Mouse (Mus musculus): ENCODE measurements around the gene Prkd1.

Prkd1 gene

DNA sequence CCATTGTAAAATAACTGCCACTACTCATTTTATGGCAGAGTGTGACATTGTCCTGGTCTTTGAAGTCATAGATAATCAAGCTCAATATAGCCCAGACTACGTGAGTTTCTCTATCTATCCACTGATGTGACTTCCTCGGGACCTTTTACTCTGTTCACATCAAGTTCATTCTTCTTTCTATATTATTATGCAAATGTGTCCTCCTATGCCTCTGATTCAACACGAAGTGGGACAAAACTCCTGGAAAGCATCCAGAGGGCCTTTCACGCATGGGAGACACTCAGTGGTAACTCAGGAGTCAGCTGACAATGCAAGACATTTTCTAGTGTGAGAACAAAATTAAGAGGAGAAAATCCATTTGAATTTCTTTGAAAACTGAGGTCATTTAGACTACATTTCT lies 315.7 kb downstream of the Prkd1 start:
- Histone ChIP-seq H3K36me3 (ENCODE audit: control insufficient read depth, insufficient read depth, low read length, poor library complexity, severe bottlenecking) (no peaks in the 10 kb centered on the region), H3K27me3 (ENCODE audit: control insufficient read depth, insufficient read depth, low read length, poor library complexity, severe bottlenecking) (no peaks in the 10 kb centered on the region)
- no peak for DNase-seq (ENCODE audit: low read depth, low spot score)

GRCm38 (mm10) chr12:50314634-50315033 lies 334.3 kb downstream of the Prkd1 start:
- H3K27me3 ChIP-seq (ENCODE audit: control insufficient read depth, insufficient read depth, low read length, poor library complexity, severe bottlenecking): no peaks in the 10 kb centered on the region
- no peak for DNase-seq (ENCODE audit: low read depth, low spot score)
- H3K36me3 ChIP-seq (ENCODE audit: control insufficient read depth, insufficient read depth, low read length, poor library complexity, severe bottlenecking): no peaks in the 10 kb centered on the region

DNA sequence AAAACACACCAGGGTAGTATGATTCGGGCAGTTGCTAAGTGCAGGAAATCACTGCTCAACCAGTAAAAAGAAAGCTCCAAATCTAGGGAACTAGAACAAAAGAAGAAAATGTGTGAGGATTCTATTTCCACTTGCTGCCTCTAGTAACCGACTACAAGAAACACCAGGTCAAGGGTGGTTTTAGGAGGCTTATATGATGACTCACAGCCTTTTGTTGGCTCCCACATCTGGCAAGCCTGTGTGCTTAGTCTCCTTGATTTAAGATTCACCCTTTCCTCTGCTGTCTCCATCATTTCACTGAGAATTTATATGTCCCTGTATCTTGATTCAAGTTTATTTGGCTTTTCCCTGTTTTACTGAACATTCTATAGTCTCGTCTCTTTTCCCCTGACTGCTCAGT lies 339.6 kb downstream of the Prkd1 start:
- no peak for DNase-seq (ENCODE audit: low read depth, low spot score)
- no peaks in the 10 kb centered on the region for H3K27me3 ChIP-seq (ENCODE audit: control insufficient read depth, insufficient read depth, low read length, poor library complexity, severe bottlenecking)
- H3K36me3 ChIP-seq (ENCODE audit: control insufficient read depth, insufficient read depth, low read length, poor library complexity, severe bottlenecking): no peaks in the 10 kb centered on the region

GRCm38 (mm10) chr12:50301334-50301733 lies 347.6 kb downstream of the Prkd1 start:
- no peaks in the 10 kb centered on the region for H3K27me3 ChIP-seq (ENCODE audit: control insufficient read depth, insufficient read depth, low read length, poor library complexity, severe bottlenecking)
- H3K36me3 ChIP-seq (ENCODE audit: control insufficient read depth, insufficient read depth, low read length, poor library complexity, severe bottlenecking): no peaks in the 10 kb centered on the region
- DNase-seq (ENCODE audit: low read depth, low spot score): no peak

GRCm38 (mm10) chr12:50296067-50296466 lies 352.8 kb downstream of the Prkd1 start:
- Histone ChIP-seq H3K27me3 (ENCODE audit: control insufficient read depth, insufficient read depth, low read length, poor library complexity, severe bottlenecking) (no peaks in the 10 kb centered on the region), H3K36me3 (ENCODE audit: control insufficient read depth, insufficient read depth, low read length, poor library complexity, severe bottlenecking) (no peaks in the 10 kb centered on the region)
- DNase-seq (ENCODE audit: low read depth, low spot score): no peak

GRCm38 (mm10) chr12:50295549-50295948 lies 353.3 kb downstream of the Prkd1 start:
- Histone ChIP-seq H3K27me3 (ENCODE audit: control insufficient read depth, insufficient read depth, low read length, poor library complexity, severe bottlenecking) (no peaks in the 10 kb centered on the region), H3K36me3 (ENCODE audit: control insufficient read depth, insufficient read depth, low read length, poor library complexity, severe bottlenecking) (no peaks in the 10 kb centered on the region)
- DNase-seq (ENCODE audit: low read depth, low spot score): no peak

DNA sequence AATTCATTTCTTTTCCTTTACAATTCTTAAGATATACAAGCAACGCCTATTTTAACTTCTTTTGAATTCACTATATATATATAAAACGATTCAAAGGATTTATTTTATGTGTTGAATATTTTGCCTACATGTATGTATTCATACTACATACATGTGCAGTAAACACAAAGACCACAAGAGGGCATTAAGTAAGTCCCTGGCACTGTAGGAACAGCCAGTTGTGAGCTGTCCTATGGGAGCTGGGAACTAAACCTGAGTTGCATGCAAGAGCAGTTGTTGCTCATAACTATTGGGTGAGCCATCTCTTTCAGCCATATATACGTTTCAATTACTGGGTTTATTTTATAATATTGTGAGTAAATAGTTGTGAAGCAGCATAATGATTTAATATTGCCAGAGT lies 356.1 kb downstream of the Prkd1 start:
- DNase-seq (ENCODE audit: low read depth, low spot score): no peak
- H3K36me3 ChIP-seq (ENCODE audit: control insufficient read depth, insufficient read depth, low read length, poor library complexity, severe bottlenecking): no peaks in the 10 kb centered on the region
- H3K27me3 ChIP-seq (ENCODE audit: control insufficient read depth, insufficient read depth, low read length, poor library complexity, severe bottlenecking): no peaks in the 10 kb centered on the region

Measured in splenic B cell, adult 2 months (primary cell).